Mouse (Mus musculus): Measurements from ENCODE around the gene Bloc1s5.

Bloc1s5 gene

DNA sequence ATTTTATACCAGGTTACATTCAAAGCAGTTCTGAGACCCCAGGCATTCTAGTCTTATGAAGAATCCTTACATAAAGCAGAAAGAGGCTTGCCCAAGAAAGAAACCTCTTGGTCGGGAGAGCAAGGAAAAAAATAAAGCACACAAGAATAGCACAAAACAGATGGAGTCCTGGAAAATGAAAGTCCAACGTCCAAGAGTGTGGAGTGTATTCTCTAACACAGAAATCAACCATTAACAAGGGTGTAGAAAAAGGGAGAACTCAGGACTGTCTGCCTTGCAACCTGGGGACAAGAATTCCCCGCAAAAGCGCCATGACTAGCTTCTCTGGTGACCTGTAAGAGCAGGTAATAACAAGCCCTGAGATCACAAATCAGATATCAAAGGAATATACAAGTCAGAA lies 69.7 kb downstream of the Bloc1s5 start:
- no peak for DNase-seq (ENCODE audit: low spot score in 2 of 2)

- no peak for DNase-seq (ENCODE audit: low spot score in 2 of 2)
These were observed 80.3 kb downstream of the Bloc1s5 start for GRCm38 (mm10) chr13:38554611-38555010.

DNA sequence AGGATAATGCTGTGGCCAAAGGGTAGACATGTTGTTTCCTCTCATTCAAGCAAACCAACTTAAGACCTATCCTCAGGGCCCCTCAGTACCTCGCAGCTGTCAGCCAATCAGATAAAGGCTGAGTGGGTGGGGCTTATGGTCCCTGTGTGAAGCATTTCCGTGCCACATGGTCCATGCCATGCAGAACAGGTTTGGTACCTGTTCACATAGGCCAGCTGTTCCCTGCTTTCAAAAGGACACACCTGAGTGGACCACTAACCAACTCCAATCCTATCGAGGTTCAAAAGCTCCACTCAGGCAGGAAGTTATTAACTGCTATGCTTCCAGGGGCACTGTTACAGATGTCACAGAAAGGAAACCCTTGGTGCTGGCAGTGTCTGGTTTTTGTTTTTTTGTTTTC lies 80.7 kb downstream of the Bloc1s5 start:
- DNase-seq (ENCODE audit: low spot score in 2 of 2), result no peak

DNA sequence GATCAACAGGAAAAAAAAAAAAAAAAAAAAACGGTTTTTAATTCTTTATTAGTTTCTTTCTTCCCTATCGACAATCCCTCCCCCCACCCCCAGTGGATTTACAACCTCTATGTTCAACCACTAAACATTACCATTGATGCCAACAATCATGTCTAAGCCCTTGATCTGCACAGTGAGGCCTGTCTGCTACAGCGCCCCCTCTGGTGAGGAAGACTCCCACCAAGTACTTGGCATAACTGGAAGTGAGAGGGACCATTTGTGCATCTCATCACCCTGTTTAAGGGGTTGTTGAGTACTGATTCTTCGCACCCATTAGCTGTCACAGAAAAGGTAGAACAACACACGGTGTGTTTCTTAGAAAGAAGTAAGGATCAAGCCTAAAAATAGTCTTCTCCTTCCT lies 86.2 kb downstream of the Bloc1s5 start:
- no peak for DNase-seq (ENCODE audit: low spot score in 2 of 2)

DNA sequence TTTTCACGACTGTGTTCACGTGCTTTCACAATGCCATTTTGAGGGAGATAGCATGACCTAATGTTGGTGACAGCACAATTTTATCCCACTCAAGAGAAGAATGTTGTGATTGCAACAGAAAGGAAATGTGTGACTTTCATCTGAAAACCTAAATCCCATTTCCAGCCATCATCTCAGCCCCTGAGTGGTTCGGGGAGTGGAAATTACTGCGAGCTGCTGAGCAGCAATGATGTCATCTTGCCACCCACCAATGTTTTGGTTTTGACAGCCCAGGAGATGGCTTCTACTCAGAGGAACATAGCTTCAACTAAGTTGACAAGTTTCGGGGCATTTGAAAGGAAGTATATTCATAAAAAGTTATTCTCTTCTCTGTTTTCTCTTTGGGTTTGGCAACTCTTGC lies 87.2 kb downstream of the Bloc1s5 start:
- no peak for DNase-seq (ENCODE audit: low spot score in 2 of 2)

GRCm38 (mm10) chr13:38546754-38547153 lies 88.2 kb downstream of the Bloc1s5 start:
- DNase-seq (ENCODE audit: low spot score in 2 of 2), result no peak

DNA sequence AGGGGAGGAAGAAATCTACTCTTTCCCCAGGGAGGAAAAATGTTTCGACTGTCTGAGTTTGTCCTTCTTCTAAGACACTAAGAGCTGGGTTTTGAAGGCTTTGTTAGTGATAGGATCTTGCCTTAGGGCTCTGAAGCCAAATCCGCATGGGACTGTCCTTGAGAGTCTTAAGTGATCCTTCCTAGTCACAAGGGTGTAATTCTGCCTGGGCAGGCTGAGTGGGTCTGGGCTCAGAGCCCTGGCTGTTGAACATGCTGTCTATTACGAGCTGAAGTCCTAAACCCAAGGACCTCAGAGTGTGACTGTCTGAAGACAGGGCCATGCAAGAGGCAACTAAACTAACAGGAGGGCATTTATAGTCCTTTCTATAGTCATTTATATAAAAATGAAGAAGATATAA lies 89.4 kb downstream of the Bloc1s5 start:
- no peak for DNase-seq (ENCODE audit: low spot score in 2 of 2)

DNA sequence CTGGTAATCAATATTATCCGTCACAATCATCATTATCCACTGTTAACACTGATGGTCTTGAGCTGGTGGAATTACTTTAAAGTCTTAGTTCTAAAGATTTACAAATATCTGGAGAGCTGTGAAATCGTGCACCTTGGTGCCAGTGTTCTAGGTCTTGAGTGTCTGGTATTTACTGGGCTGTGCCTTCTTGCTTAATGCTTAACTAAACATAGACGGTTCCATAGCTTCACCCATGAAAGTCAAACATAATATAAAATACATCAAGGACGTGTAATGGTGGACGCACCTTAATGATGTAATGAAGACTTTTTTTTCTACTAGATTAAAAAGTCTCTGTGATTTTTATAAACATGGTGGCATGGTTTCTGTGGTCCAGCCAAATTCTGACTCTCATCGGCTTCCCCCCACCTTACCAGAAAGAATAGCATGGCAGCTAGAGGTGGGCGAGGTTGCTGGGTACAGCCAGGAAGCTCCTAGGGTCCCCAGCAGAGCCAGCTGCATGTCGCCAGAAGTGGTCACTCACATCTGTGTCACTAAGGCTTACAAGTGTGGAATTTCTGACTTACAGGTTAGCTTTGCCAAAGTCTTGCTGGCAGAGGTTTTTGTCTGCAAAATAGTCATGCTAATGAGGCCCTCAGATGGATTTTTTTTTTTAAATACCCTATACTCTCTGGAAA lies 90.0 kb downstream of the Bloc1s5 start:
- no peak for DNase-seq (ENCODE audit: low spot score in 2 of 2)

GRCm38 (mm10) chr13:38543455-38544125 lies 91.3 kb downstream of the Bloc1s5 start:
- DNase-seq (ENCODE audit: low spot score in 2 of 2), result no peak

Data from frontal cortex, postnatal 10 days (tissue).